ENCODE assay signal across 22 mouse cellular contexts in genomic region chr6:66397411-66397810, GRCm38 (mm10).
DNase-seq lines count a peak whose midpoint lies in the region; ATAC-seq lines count a peak whose summit lies in the region.
"Had no signal": no experiment of that assay in that cellular context is flagged by ENCODE, and none has a peak within 500 bp of the region (broad histone marks: within the 10 kb centered on the region; RNA-seq: fewer than 3 reads in every experiment).

No protein-coding gene starts in this region.

- H3K36me3 ChIP-seq in midbrain, embryonic 11.5 days (ENCODE audit: control insufficient read depth, insufficient read depth, low read length), result no peaks in the 10 kb centered on the region
- H3K36me3 ChIP-seq in midbrain, embryonic 13.5 days, result no peaks in the 10 kb centered on the region
- no peaks in the 10 kb centered on the region for H3K36me3 ChIP-seq in forebrain, embryonic 14.5 days (ENCODE audit: control insufficient read depth, insufficient read depth, low read length)
- H3K36me3 ChIP-seq: embryonic facial prominence, embryonic 12.5 days; embryonic facial prominence, embryonic 15.5 days had no signal

- H3K4me1 ChIP-seq in midbrain, embryonic 11.5 days (ENCODE audit: control insufficient read depth, insufficient read depth, low read length), result no peaks in the 10 kb centered on the region; the same call in 1 of the 2 replicates
- H3K4me1 ChIP-seq in midbrain, embryonic 13.5 days (replicated peaks), result peaks cover 14% of the 10 kb centered on the region; the same call in 1 of the 2 replicates
- H3K4me1 ChIP-seq in forebrain, embryonic 14.5 days (ENCODE audit: control insufficient read depth, insufficient read depth, low read length), result peaks cover 13% of the 10 kb centered on the region; the same call in 1 of the 2 replicates

- no peaks in the 10 kb centered on the region for H3K27me3 ChIP-seq in midbrain, embryonic 11.5 days (ENCODE audit: control insufficient read depth, insufficient read depth, low read length)
- no peaks in the 10 kb centered on the region for H3K27me3 ChIP-seq in midbrain, embryonic 13.5 days
- no peaks in the 10 kb centered on the region for H3K27me3 ChIP-seq in forebrain, embryonic 14.5 days (replicated peaks; ENCODE audit: control insufficient read depth, insufficient read depth, low read length)
- H3K27me3 ChIP-seq: embryonic facial prominence, embryonic 12.5 days; embryonic facial prominence, embryonic 15.5 days; forebrain, embryonic 13.5 days had no signal

- WGBS in midbrain, embryonic 11.5 days, result 88% methylated on average over 8 of the region's 8 CpGs
- 91% methylated on average over 8 of the region's 8 CpGs for WGBS in midbrain, embryonic 13.5 days
- 82% methylated on average over 8 of the region's 8 CpGs for WGBS in forebrain, embryonic 14.5 days

- no peak overlapping the region for H3K4me2 ChIP-seq in midbrain, embryonic 11.5 days
- no peak overlapping the region for H3K4me2 ChIP-seq in midbrain, embryonic 13.5 days (replicated peaks)
- no peak overlapping the region for H3K4me2 ChIP-seq in forebrain, embryonic 14.5 days (ENCODE audit: low read length)
- H3K4me2 ChIP-seq: embryonic facial prominence, embryonic 12.5 days; embryonic facial prominence, embryonic 15.5 days; forebrain, embryonic 13.5 days had no signal

- intact Hi-C loops in left cerebral cortex, postnatal 36 days (cut with DNase I), result no loop called here

- H3K4me3 ChIP-seq in midbrain, embryonic 11.5 days (ENCODE audit: low read depth, low read length), result no peak overlapping the region
- no peak overlapping the region for H3K4me3 ChIP-seq in midbrain, embryonic 13.5 days (replicated peaks)
- H3K4me3 ChIP-seq in forebrain, embryonic 14.5 days (ENCODE audit: low read depth, low read length), result no peak overlapping the region
- H3K4me3 ChIP-seq: embryonic facial prominence, embryonic 12.5 days; embryonic facial prominence, embryonic 15.5 days; erythroblast, embryonic 14.5 days; forebrain, embryonic 13.5 days had no signal

- no peak overlapping the region for H3K27ac ChIP-seq in midbrain, embryonic 11.5 days (ENCODE audit: low read depth, low read length)
- no peak overlapping the region for H3K27ac ChIP-seq in midbrain, embryonic 13.5 days
- H3K27ac ChIP-seq in forebrain, embryonic 14.5 days (ENCODE audit: low read depth, low read length), result no peak overlapping the region
- H3K27ac ChIP-seq: embryonic facial prominence, embryonic 12.5 days; embryonic facial prominence, embryonic 15.5 days; forebrain, embryonic 13.5 days had no signal

- DNase-seq in midbrain, embryonic 11.5 days (ENCODE audit: low spot score, missing footprints), result peak; percentile 35
- peak; percentile 44 for DNase-seq in 3T3-L1 (ENCODE audit: low read depth, low spot score)
- peak; percentile 7 for DNase-seq in NIH3T3 (ENCODE audit: low read depth)
- no peak for DNase-seq in forebrain, embryonic 14.5 days (ENCODE audit: low spot score)
- no peak for DNase-seq in frontal cortex, postnatal 10 days (ENCODE audit: low spot score in 2 of 2)
- DNase-seq in left cerebral cortex, postnatal 36 days (ENCODE audit: low spot score in 2 of 2), result no peak
- DNase-seq: adrenal gland, adult 2 months; adrenal gland, postnatal 10 days; adrenal gland, postnatal 25 days; cerebellum, adult 11 months; cerebellum, adult 18-20 months; cerebellum, adult 8-10 months; cerebellum, adult 9-11 months; cerebellum, postnatal 14 days; cerebellum, postnatal 36 days; embryo, embryonic 11 days had no signal

- no peaks in the 10 kb centered on the region for H3K9me3 ChIP-seq in midbrain, embryonic 11.5 days (ENCODE audit: control insufficient read depth, low read length)
- no peaks in the 10 kb centered on the region for H3K9me3 ChIP-seq in midbrain, embryonic 13.5 days
- H3K9me3 ChIP-seq in forebrain, embryonic 14.5 days (replicated peaks; ENCODE audit: control insufficient read depth, low read length), result no peaks in the 10 kb centered on the region
- H3K9me3 ChIP-seq: embryonic facial prominence, embryonic 12.5 days; embryonic facial prominence, embryonic 15.5 days; forebrain, embryonic 13.5 days had no signal

- H3K9ac ChIP-seq in midbrain, embryonic 11.5 days (ENCODE audit: low read length), result no peak overlapping the region
- no peak overlapping the region for H3K9ac ChIP-seq in midbrain, embryonic 13.5 days (replicated peaks)
- no peak overlapping the region for H3K9ac ChIP-seq in forebrain, embryonic 14.5 days (ENCODE audit: low read length)
- H3K9ac ChIP-seq: embryonic facial prominence, embryonic 12.5 days; embryonic facial prominence, embryonic 15.5 days; forebrain, embryonic 13.5 days had no signal

- no peak for ATAC-seq in midbrain, embryonic 11.5 days (ENCODE audit: low FRiP score)
- no peak for ATAC-seq in midbrain, embryonic 13.5 days
- no peak for ATAC-seq in forebrain, embryonic 14.5 days
- ATAC-seq: forebrain, embryonic 13.5 days; forebrain, embryonic 16.5 days had no signal

Comparison
In these comparisons a context has a peak if more than half of its experiments do, and no peak if none do; other contexts are left out.
1. DNase-seq: peak in midbrain, embryonic 11.5 days (single experiment), 3T3-L1 (single experiment) and NIH3T3 (single experiment); none in forebrain, embryonic 14.5 days (single experiment), frontal cortex, postnatal 10 days (0 of 2) and left cerebral cortex, postnatal 36 days (0 of 2).